Mouse (Mus musculus): ENCODE measurements around the gene Cpeb4. TPM values are rescaled to one million over a fixed set of nuclear protein-coding genes. Genes with fewer than 3 reads are reported as not detected.

Cpeb4 gene
- polyA plus RNA-seq, 1 experiment from 2014 or later: 17.0 TPM

DNA sequence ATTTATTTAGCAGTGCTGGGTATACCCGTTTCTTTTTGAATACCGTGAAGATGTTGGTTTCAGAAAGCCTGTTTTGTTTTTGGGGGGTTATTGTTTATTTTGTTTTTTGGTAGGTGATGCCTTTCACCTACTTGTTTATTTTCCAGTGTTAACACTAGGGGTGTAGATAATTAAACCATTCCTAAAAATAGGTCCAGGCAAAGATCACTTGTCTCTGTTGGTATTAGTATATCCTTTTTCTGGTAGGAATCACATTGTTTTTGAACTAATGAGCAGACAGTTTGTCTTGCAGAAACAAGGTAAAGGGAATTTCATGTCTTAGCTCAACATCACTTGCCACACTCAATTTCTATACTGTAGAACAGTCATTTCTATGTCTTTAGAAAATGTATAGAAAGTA lies 2.1 kb downstream of the Cpeb4 start:
- H3K27ac ChIP-seq (replicated peaks): no peak overlapping the region
- peaks cover 34% of the 10 kb centered on the region for H3K4me1 ChIP-seq
- no peaks in the 10 kb centered on the region for H3K36me3 ChIP-seq
- H3K27me3 ChIP-seq (replicated peaks): no peaks in the 10 kb centered on the region
- ATAC-seq (ENCODE audit: low FRiP score): no peak
- WGBS: 61% methylated on average over 2 of the region's 2 CpGs
- H3K9ac ChIP-seq (replicated peaks): peak overlapping the region; percentile 47; the same call in 1 of the 2 replicates
- H3K4me2 ChIP-seq: peak overlapping the region; percentile 77
- H3K4me3 ChIP-seq (replicated peaks): peak overlapping the region; percentile 51
- no peaks in the 10 kb centered on the region for H3K9me3 ChIP-seq (replicated peaks)

DNA sequence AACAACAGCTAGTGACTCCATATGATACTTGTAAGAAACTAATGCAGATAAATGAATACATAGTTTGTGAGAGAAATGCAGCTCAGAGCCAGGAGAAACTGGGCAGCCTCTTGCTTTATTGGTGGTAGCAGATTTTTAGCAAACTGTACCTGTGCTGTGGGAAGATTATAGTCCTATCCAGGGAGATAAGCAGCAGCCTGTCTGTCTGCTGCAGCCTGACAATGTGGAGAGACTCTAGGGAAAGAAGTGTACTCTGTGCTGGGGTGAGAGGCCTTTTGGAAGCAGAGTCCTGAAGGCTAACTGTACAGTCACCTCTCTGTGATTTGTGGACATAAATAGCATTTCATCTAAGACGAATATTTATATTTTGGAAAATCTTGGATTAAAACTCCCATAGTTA lies 11.7 kb downstream of the Cpeb4 start:
- Histone ChIP-seq H3K4me2 (no peak overlapping the region), H3K36me3 (no peaks in the 10 kb centered on the region), H3K9me3 (replicated peaks) (no peaks in the 10 kb centered on the region), H3K27me3 (replicated peaks) (no peaks in the 10 kb centered on the region), H3K4me1 (peaks cover 32% of the 10 kb centered on the region), H3K4me3 (replicated peaks) (no peak overlapping the region), H3K27ac (replicated peaks) (no peak overlapping the region), H3K9ac (replicated peaks) (no peak overlapping the region)
- no peak for ATAC-seq (ENCODE audit: low FRiP score)
- 90% methylated on average over 1 of the region's 1 CpGs for WGBS

DNA sequence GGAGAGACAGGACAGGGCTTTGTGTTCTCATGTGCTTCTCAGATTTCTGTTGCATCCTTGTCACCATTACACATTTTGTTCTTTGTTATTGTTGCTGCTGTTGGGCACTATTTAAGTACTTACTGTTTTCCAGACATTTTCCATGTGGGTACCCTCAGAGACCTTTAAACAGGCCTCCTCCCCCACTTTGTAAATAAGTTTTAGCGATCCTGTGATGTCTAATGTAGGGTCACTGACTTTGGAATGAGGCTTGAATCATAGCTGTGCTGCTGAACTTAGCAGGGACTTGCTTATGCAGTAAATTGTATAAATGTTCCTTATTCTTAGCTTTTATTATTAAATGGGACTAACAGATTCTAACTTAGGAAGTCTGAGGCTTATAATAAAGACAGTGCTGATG lies 13.8 kb downstream of the Cpeb4 start:
- no peaks in the 10 kb centered on the region for H3K27me3 ChIP-seq (replicated peaks)
- H3K36me3 ChIP-seq: 0 out of 2 replicates have a peak, but pooled peaks cover under 1% of the 10 kb centered on the region
- no peaks in the 10 kb centered on the region for H3K9me3 ChIP-seq (replicated peaks)
- no peak overlapping the region for H3K27ac ChIP-seq (replicated peaks)
- H3K9ac ChIP-seq (replicated peaks): no peak overlapping the region
- H3K4me3 ChIP-seq (replicated peaks): no peak overlapping the region
- peaks cover 32% of the 10 kb centered on the region for H3K4me1 ChIP-seq
- H3K4me2 ChIP-seq: no peak overlapping the region
- 79% methylated on average over 1 of the region's 1 CpGs for WGBS
- ATAC-seq (ENCODE audit: low FRiP score): no peak

DNA sequence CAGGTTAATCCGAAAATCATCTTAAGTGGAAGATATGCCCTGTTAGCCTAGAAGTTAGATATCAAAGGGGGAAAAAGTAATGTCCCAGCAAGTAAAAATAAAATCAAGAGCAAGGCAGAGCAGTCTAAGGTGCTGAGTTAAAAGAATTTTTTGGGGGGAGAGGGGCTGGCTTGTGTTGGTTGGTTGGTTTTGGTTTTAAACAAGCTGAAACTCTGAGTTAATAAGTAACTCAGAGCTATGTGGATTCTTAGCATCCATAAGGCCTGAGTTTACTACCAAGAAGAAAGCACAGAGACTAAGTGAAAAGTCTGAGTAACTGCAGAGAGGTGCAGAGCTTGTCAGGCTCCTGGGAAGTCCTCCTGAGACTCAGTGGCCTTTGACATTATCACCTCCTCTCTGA lies 16.2 kb downstream of the Cpeb4 start:
- 0 out of 2 replicates have a peak, but pooled peaks cover 4% of the 10 kb centered on the region for H3K36me3 ChIP-seq
- no peaks in the 10 kb centered on the region for H3K9me3 ChIP-seq (replicated peaks)
- 81% methylated on average over 1 of the region's 1 CpGs for WGBS
- H3K4me3 ChIP-seq (replicated peaks): no peak overlapping the region
- ATAC-seq (ENCODE audit: low FRiP score): no peak
- H3K4me2 ChIP-seq: no peak overlapping the region
- H3K27me3 ChIP-seq (replicated peaks): no peaks in the 10 kb centered on the region
- H3K27ac ChIP-seq (replicated peaks): no peak overlapping the region
- H3K4me1 ChIP-seq: peaks cover 21% of the 10 kb centered on the region
- H3K9ac ChIP-seq (replicated peaks): no peak overlapping the region

DNA sequence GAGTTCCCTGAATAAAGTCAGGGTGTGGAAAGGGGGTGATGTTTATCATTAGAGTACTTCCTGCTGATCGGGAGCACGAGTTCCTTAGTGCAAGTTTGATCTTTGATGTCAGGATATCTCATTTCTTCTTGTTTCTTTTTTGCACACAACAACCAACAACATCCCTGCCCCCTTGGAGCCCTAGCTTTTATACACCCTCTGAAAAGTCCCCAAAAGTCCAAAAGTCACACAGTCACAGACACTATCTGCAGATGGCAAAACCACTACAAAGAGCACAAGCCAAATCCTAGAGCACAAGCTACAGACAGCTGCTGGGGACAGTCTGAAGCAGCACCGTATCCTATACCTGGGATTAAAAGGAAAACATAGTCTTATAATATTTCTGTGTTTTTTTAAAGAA lies 20.1 kb downstream of the Cpeb4 start:
- WGBS: 80% methylated on average over 3 of the region's 3 CpGs
- H3K4me3 ChIP-seq (replicated peaks): no peak overlapping the region
- 0 out of 2 replicates have a peak, but pooled peaks cover 4% of the 10 kb centered on the region for H3K36me3 ChIP-seq
- H3K4me2 ChIP-seq: no peak overlapping the region
- no peak overlapping the region for H3K9ac ChIP-seq (replicated peaks)
- H3K27ac ChIP-seq (replicated peaks): no peak overlapping the region
- ATAC-seq (ENCODE audit: low FRiP score): no peak
- H3K27me3 ChIP-seq (replicated peaks): no peaks in the 10 kb centered on the region
- H3K4me1 ChIP-seq: peaks cover 10% of the 10 kb centered on the region; the same call in 1 of the 2 replicates
- no peaks in the 10 kb centered on the region for H3K9me3 ChIP-seq (replicated peaks)

DNA sequence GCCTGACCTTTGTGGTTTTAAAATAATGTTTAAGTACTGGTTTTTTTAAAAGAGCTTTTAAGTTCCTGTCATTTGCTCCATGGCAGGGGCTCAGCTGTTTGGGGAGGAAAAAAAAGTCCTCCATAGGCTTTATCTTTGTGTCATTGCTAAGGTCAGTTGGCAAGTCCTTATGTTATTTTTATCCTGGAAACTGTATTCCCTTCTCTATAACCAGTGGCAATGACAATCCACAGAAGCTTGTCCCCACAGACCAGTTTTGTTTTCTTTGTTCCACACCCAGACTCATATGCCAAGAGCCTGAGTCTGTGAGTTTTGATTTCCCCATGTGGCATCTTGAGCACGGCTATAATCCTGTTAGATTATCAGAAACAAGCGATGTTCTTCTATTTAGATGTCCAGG lies 21.6 kb downstream of the Cpeb4 start:
- no peak for ATAC-seq (ENCODE audit: low FRiP score)
- no peaks in the 10 kb centered on the region for H3K27me3 ChIP-seq (replicated peaks)
- H3K9me3 ChIP-seq (replicated peaks): no peaks in the 10 kb centered on the region
- no peak overlapping the region for H3K9ac ChIP-seq (replicated peaks)
- peaks cover 10% of the 10 kb centered on the region; the same call in 1 of the 2 replicates for H3K4me1 ChIP-seq
- H3K36me3 ChIP-seq: 0 out of 2 replicates have a peak, but pooled peaks cover 4% of the 10 kb centered on the region
- no peak overlapping the region for H3K4me2 ChIP-seq
- no peak overlapping the region for H3K4me3 ChIP-seq (replicated peaks)
- 73% methylated on average over 2 of the region's 2 CpGs for WGBS
- H3K27ac ChIP-seq (replicated peaks): no peak overlapping the region

DNA sequence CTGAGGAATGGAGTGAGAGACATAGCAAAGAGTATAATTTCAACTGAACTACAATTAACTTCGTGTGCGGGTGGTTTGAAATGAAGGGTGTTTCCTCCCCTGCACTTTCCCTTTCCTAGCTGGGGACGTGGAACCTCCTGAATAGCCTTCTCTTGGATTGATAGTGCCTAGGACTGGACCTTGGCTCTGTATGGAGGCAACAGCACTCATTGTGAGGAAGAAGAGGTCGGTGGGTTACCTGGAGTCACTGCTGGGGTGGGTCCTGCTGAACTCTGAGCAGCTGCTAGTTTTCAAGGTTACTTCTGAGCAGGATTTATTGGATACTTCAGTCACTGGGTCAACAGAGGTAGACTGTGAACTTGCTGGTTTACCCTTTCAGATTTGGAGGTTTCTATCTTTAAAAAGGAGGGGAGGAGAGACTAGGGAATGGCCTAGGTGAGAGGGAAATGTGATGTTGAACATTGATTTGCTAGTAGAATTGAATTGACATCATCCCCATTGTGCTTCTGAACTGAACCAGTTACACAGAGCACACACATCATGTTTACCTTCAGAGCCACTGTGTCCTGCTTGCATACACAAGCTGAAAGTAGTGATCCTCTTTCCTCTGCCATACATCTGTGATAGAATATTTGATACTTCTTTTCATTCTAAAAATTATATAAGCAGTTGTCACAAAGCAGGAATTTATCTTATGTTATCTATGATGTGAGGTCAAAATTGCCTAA lies 24.2 kb downstream of the Cpeb4 start:
- no peak for ATAC-seq (ENCODE audit: low FRiP score)
- no peak overlapping the region for H3K4me3 ChIP-seq (replicated peaks)
- H3K4me1 ChIP-seq: peaks cover 19% of the 10 kb centered on the region
- 69% methylated on average over 4 of the region's 4 CpGs for WGBS
- H3K36me3 ChIP-seq: no peaks in the 10 kb centered on the region
- H3K27ac ChIP-seq (replicated peaks): no peak overlapping the region
- no peaks in the 10 kb centered on the region for H3K27me3 ChIP-seq (replicated peaks)
- H3K9me3 ChIP-seq (replicated peaks): no peaks in the 10 kb centered on the region
- H3K9ac ChIP-seq (replicated peaks): no peak overlapping the region
- no peak overlapping the region for H3K4me2 ChIP-seq

DNA sequence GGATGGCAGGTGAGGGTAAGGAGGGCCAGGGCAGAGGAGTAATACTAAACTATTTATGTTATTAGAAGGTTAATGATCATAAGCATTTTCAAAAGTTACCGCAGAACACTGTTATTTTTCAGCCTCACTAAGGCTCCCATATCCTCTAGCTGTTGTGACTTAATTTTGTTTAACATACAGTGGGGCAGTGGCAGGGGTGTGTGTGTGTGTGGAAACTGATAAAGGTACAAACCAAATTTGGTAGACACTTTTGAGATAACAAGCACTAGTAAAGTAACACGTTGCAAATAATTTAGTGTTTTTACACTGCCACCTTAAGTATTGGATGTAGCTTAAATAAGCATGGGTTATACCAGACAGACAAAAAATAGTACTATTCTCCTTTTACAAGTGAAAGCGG lies 24.9 kb downstream of the Cpeb4 start:
- Histone ChIP-seq H3K36me3 (no peaks in the 10 kb centered on the region), H3K4me1 (peaks cover 15% of the 10 kb centered on the region), H3K4me2 (no peak overlapping the region), H3K4me3 (replicated peaks) (no peak overlapping the region), H3K27ac (replicated peaks) (no peak overlapping the region), H3K27me3 (replicated peaks) (no peaks in the 10 kb centered on the region), H3K9ac (replicated peaks) (no peak overlapping the region), H3K9me3 (replicated peaks) (no peaks in the 10 kb centered on the region)
- WGBS: 92% methylated on average over 3 of the region's 3 CpGs
- no peak for ATAC-seq (ENCODE audit: low FRiP score)

DNA sequence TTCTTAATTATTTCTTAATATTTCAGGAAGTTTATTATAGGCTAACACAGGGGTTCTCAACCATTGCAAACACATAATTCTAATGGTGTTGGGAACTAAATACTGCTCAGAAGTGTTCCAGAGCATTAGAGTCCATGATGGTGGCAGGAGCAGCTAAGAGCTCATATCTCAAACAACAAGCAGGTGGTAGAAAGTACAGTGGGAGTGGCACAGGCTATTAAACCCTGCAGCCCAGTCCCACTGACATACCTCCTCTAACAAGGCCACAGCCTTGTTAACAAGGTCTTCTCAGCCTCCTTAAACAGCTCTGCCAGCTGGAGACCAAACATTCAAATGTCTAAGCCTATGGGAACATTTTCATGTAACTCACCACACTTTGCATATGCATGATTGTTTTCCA lies 27.2 kb downstream of the Cpeb4 start:
- no peak for ATAC-seq (ENCODE audit: low FRiP score)
- no peak overlapping the region for H3K9ac ChIP-seq (replicated peaks)

DNA sequence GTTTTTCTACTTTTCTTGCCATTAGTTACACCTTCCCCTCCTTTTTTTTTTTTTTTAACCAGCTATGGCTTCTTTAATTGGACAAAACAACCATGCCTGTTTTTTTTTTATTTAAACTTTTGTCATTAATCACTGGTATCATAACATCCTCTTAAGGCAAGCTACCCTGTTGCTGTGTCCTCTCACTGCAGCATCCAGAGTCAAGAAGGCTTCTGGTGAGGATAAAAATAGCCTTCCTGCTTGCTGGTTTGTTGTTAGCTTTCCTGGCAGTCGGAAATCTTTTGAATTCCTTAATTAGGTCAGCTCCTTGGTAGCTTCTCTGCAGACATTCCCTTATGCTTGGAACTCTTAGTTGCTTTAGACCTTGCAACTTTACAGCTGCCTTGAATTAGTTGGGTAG lies 28.7 kb downstream of the Cpeb4 start:
- Histone ChIP-seq H3K36me3 (no peaks in the 10 kb centered on the region), H3K4me2 (no peak overlapping the region), H3K27ac (replicated peaks) (peak overlapping the region; percentile 28; the same call in 1 of the 2 replicates), H3K9ac (replicated peaks) (no peak overlapping the region), H3K27me3 (replicated peaks) (no peaks in the 10 kb centered on the region), H3K4me1 (peaks cover 8% of the 10 kb centered on the region), H3K4me3 (replicated peaks) (no peak overlapping the region), H3K9me3 (replicated peaks) (no peaks in the 10 kb centered on the region)
- WGBS: 38% methylated on average over 1 of the region's 1 CpGs
- no peak for ATAC-seq (ENCODE audit: low FRiP score)

More for the DNA sequence above, 27.2 kb downstream of the Cpeb4 start:
- Histone ChIP-seq H3K36me3 (no peaks in the 10 kb centered on the region), H3K27me3 (replicated peaks) (no peaks in the 10 kb centered on the region), H3K9me3 (replicated peaks) (no peaks in the 10 kb centered on the region), H3K4me3 (replicated peaks) (no peak overlapping the region), H3K4me1 (peaks cover 8% of the 10 kb centered on the region), H3K27ac (replicated peaks) (no peak overlapping the region), H3K4me2 (no peak overlapping the region)

DNA sequence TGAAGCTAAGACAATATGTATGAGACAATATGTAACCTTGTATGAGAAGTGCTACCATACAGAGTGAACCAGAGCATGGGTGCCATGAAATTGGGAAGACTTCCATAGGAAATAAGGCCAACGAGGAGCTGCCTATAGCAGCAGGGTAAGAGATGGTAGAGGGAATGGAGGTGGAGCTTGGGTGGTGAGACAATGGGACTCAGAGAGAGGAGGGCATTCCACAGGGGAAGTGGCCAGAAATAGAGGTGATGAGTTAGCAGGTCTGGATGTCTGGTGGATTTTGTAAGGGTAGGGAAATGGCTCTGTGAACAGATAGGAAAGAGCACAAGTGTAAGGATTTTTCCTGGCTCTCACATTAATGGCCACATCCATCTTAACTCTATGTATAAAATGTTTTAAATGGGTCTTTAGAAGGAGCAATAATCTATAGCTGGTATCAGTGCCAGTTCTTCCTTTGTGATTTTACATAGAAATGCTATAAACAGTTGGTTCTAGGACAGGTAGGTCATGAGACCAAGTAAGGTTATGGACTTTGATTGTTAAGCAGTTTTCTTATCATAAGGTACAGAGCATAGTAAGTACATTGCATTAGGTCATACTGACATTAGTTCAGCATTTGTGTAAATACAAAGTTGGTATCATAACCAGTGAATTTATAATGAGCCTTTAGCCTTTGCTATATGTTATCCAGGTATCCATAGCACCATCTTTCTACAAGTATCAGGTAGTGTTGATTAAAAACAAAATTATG lies 30.4 kb downstream of the Cpeb4 start:
- Histone ChIP-seq H3K27me3 (replicated peaks) (no peaks in the 10 kb centered on the region), H3K4me2 (no peak overlapping the region), H3K4me3 (replicated peaks) (no peak overlapping the region), H3K4me1 (peaks cover 11% of the 10 kb centered on the region), H3K9me3 (replicated peaks) (no peaks in the 10 kb centered on the region), H3K36me3 (no peaks in the 10 kb centered on the region), H3K27ac (replicated peaks) (no peak overlapping the region), H3K9ac (replicated peaks) (no peak overlapping the region)
- no peak for ATAC-seq (ENCODE audit: low FRiP score)
- WGBS: 82% methylated on average over 1 of the region's 1 CpGs

DNA sequence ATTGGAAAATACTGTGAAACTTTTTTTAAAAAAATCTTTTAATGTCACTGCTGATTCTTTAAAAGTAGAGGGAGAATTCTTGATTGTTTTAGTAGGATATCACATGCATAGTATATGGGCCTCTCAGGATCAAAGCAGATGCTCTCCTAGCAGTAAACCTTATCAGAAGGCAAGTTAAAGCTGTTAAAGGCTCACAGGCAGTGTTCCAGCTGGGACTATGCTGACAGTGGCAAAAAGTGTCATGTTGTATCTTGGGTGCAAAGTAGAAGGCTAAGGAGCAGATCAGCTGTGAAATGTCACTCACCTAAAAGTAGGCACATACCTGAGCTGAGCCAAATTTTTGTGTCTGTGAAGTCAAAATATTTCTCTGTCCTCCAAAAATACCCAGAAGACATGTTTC lies 34.5 kb downstream of the Cpeb4 start:
- 0 out of 2 replicates have a peak overlapping the region, but pooled peaks have one; percentile 25 for H3K27ac ChIP-seq (replicated peaks)
- H3K4me1 ChIP-seq: 0 out of 2 replicates have a peak, but pooled peaks cover 6% of the 10 kb centered on the region
- H3K9me3 ChIP-seq (replicated peaks): no peaks in the 10 kb centered on the region
- no peak overlapping the region for H3K4me2 ChIP-seq
- H3K4me3 ChIP-seq (replicated peaks): no peak overlapping the region
- no peaks in the 10 kb centered on the region for H3K27me3 ChIP-seq (replicated peaks)
- ATAC-seq (ENCODE audit: low FRiP score): no peak
- no peaks in the 10 kb centered on the region for H3K36me3 ChIP-seq
- H3K9ac ChIP-seq (replicated peaks): no peak overlapping the region
